Mouse (Mus musculus): ENCODE data around the gene Prim1. TPM values are rescaled to one million over a fixed set of nuclear protein-coding genes. Genes with fewer than 3 reads are reported as not detected.

The Prim1 gene
- polyA plus RNA-seq, 1 experiment from 2014 or later = 90.2 TPM

- H3K4me1 ChIP-seq = no peaks in the 10 kb centered on the region
- no peak for ATAC-seq (ENCODE audit: borderline replicate concordance, extremely low read depth, low FRiP score, low TSS enrichment)
- no peak overlapping the region for H3K9ac ChIP-seq
- no peaks in the 10 kb centered on the region for H3K36me3 ChIP-seq
- no peaks in the 10 kb centered on the region for H3K27me3 ChIP-seq
- no peak overlapping the region for H3K27ac ChIP-seq
- H3K4me3 ChIP-seq = no peak overlapping the region
- no peak overlapping the region for H3K4me2 ChIP-seq
- 54% methylated on average over 10 of the region's 10 CpGs for WGBS
- H3K9me3 ChIP-seq = no peaks in the 10 kb centered on the region
These were observed 10.1 kb upstream of the Prim1 start for GRCm38 (mm10) chr10:128004918-128005317.

GRCm38 (mm10) chr10:128005479-128005878, 9.5 kb upstream of the Prim1 start:
- no peak overlapping the region for H3K9ac ChIP-seq
- 69% methylated on average over 8 of the region's 8 CpGs for WGBS
- H3K4me1 ChIP-seq = no peaks in the 10 kb centered on the region
- no peak overlapping the region for H3K4me2 ChIP-seq
- no peaks in the 10 kb centered on the region for H3K36me3 ChIP-seq
- H3K27me3 ChIP-seq = no peaks in the 10 kb centered on the region
- no peaks in the 10 kb centered on the region for H3K9me3 ChIP-seq
- no peak overlapping the region for H3K27ac ChIP-seq
- H3K4me3 ChIP-seq = no peak overlapping the region
- no peak for ATAC-seq (ENCODE audit: borderline replicate concordance, extremely low read depth, low FRiP score, low TSS enrichment)

DNA sequence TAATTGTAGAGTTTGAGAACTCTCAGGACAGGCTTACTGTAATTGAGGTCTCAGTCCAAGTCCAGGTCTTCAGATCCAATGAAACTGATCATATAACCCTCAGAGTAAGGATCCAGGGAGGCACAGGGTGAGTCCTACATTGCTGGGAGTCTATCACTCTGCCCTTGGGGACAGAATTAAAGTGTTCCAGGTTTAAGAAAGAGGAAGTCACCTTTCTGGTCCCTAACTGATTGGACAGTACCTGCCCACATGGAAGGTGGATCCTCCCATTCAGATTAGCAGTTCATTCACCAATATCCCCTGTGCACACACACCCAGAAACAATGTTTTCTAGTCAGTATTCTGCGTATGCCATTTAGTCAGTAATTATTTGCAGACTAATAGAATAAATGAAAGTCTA, 7.5 kb upstream of the Prim1 start, which contains the start of gene Hsd17b6:
Gene Hsd17b6, minus strand, starts transcription at position 166 of the 400 bp plus-strand sequence.
- Histone ChIP-seq H3K4me3 (no peak within 1 kb of the TSS), H3K27ac (no peak within 1 kb of the TSS), H3K27me3 (no peaks in the 10 kb centered on the region), H3K4me2 (no peak within 1 kb of the TSS), H3K4me1 (no peaks in the 10 kb centered on the region), H3K9me3 (no peaks in the 10 kb centered on the region), H3K36me3 (no peaks in the 10 kb centered on the region), H3K9ac (no peak within 1 kb of the TSS)
- no peak for ATAC-seq (ENCODE audit: borderline replicate concordance, extremely low read depth, low FRiP score, low TSS enrichment)
- 92% methylated on average over 1 of the region's 1 CpGs for WGBS

DNA sequence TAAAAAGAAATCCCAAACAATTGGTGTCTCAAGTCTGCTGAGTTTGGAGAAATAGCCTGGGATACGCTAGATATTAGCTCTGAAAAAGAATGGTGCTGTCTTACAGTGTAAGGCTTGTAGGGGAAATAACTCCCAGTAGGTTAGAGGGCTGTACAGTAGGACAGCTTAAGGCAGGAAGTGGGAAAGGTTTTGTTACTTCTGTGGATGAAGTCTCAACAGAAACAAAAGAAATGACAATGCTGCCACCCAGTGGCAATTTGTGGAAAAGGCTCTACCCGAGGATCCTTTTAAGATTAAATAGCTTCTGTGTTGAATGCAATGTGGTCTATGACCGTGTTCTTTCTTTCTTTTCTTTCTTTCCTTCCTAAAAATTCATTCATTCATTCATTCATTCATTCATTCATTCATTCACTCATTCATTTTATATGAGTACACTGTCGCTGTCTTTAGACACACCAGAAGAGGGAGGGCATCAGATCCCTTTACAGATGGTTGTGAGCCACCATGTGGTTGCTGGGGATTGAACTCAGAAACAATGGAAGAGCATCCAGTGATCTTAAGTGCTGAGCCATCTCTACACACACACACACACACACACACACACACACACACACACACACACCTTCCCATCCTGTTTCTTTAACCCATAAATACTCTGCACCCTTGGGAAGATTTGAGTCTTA, 6.6 kb upstream of the Prim1 start:
- ATAC-seq (ENCODE audit: borderline replicate concordance, extremely low read depth, low FRiP score, low TSS enrichment) = peak; percentile 69; the same call in 1 of the 2 replicates
- Histone ChIP-seq H3K4me3 (no peak overlapping the region), H3K9me3 (no peaks in the 10 kb centered on the region), H3K9ac (no peak overlapping the region), H3K36me3 (no peaks in the 10 kb centered on the region), H3K4me2 (no peak overlapping the region), H3K4me1 (no peaks in the 10 kb centered on the region), H3K27ac (no peak overlapping the region), H3K27me3 (no peaks in the 10 kb centered on the region)
- WGBS = 9% methylated on average over 4 of the region's 4 CpGs

GRCm38 (mm10) chr10:128009735-128010134, 5.2 kb upstream of the Prim1 start:
- H3K27me3 ChIP-seq = no peaks in the 10 kb centered on the region
- H3K9me3 ChIP-seq = no peaks in the 10 kb centered on the region
- H3K4me3 ChIP-seq = no peak overlapping the region
- H3K4me1 ChIP-seq = no peaks in the 10 kb centered on the region
- H3K36me3 ChIP-seq = no peaks in the 10 kb centered on the region
- 73% methylated on average over 5 of the region's 5 CpGs for WGBS
- no peak overlapping the region for H3K9ac ChIP-seq
- H3K27ac ChIP-seq = no peak overlapping the region
- H3K4me2 ChIP-seq = no peak overlapping the region
- no peak for ATAC-seq (ENCODE audit: borderline replicate concordance, extremely low read depth, low FRiP score, low TSS enrichment)

- no peak overlapping the region for H3K4me3 ChIP-seq
- no peak overlapping the region for H3K27ac ChIP-seq
- H3K9ac ChIP-seq = no peak overlapping the region
- 96% methylated on average over 5 of the region's 5 CpGs for WGBS
- H3K27me3 ChIP-seq = no peaks in the 10 kb centered on the region
- ATAC-seq (ENCODE audit: borderline replicate concordance, extremely low read depth, low FRiP score, low TSS enrichment) = no peak
- no peaks in the 10 kb centered on the region for H3K9me3 ChIP-seq
- H3K4me2 ChIP-seq = no peak overlapping the region
- no peaks in the 10 kb centered on the region for H3K4me1 ChIP-seq
- H3K36me3 ChIP-seq = peaks cover 70% of the 10 kb centered on the region
These were observed 7.2 kb downstream of the Prim1 start for GRCm38 (mm10) chr10:128022196-128022595.

- Histone ChIP-seq H3K9me3 (no peaks in the 10 kb centered on the region), H3K4me1 (no peaks in the 10 kb centered on the region), H3K4me3 (no peak overlapping the region), H3K27me3 (no peaks in the 10 kb centered on the region), H3K9ac (no peak overlapping the region), H3K27ac (no peak overlapping the region), H3K36me3 (peaks cover 69% of the 10 kb centered on the region), H3K4me2 (no peak overlapping the region)
- no peak for ATAC-seq (ENCODE audit: borderline replicate concordance, extremely low read depth, low FRiP score, low TSS enrichment)
- WGBS = 92% methylated on average over 10 of the region's 10 CpGs
These were observed 8.5 kb downstream of the Prim1 start for GRCm38 (mm10) chr10:128023496-128023895.

- Histone ChIP-seq H3K36me3 (peaks cover 46% of the 10 kb centered on the region), H3K4me3 (no peak overlapping the region), H3K9me3 (no peaks in the 10 kb centered on the region), H3K4me1 (peaks cover 4% of the 10 kb centered on the region), H3K9ac (no peak overlapping the region), H3K27ac (no peak overlapping the region), H3K27me3 (no peaks in the 10 kb centered on the region), H3K4me2 (no peak overlapping the region)
- WGBS = 88% methylated on average over 7 of the region's 7 CpGs
- ATAC-seq (ENCODE audit: borderline replicate concordance, extremely low read depth, low FRiP score, low TSS enrichment) = no peak
These were observed 15.0 kb downstream of the Prim1 start for GRCm38 (mm10) chr10:128029931-128030330.

- no peak overlapping the region for H3K9ac ChIP-seq
- H3K36me3 ChIP-seq = peaks cover 43% of the 10 kb centered on the region
- 53% methylated on average over 2 of the region's 2 CpGs for WGBS
These were observed 15.9 kb downstream of the Prim1 start for GRCm38 (mm10) chr10:128030860-128031259.

GRCm38 (mm10) chr10:128036746-128037425, 21.9 kb downstream of the Prim1 start:
- Histone ChIP-seq H3K4me1 (peaks cover 32% of the 10 kb centered on the region), H3K4me3 (peak overlapping the region; percentile 95), H3K4me2 (peak overlapping the region; percentile 63), H3K9me3 (no peaks in the 10 kb centered on the region), H3K9ac (peak overlapping the region; percentile 99), H3K36me3 (peaks cover 29% of the 10 kb centered on the region), H3K27me3 (no peaks in the 10 kb centered on the region), H3K27ac (peak overlapping the region; percentile 96; the same call in 1 of the 2 replicates)
- 2% methylated on average over 10 of the region's 10 CpGs for WGBS
- no peak for ATAC-seq (ENCODE audit: borderline replicate concordance, extremely low read depth, low FRiP score, low TSS enrichment)

More at GRCm38 (mm10) chr10:128030860-128031259, 15.9 kb downstream of the Prim1 start:
- ATAC-seq (ENCODE audit: borderline replicate concordance, extremely low read depth, low FRiP score, low TSS enrichment) = no peak
- Histone ChIP-seq H3K27ac (no peak overlapping the region), H3K4me3 (no peak overlapping the region), H3K9me3 (no peaks in the 10 kb centered on the region), H3K27me3 (no peaks in the 10 kb centered on the region), H3K4me1 (peaks cover 4% of the 10 kb centered on the region), H3K4me2 (no peak overlapping the region)

- Histone ChIP-seq H3K4me2 (peak overlapping the region; percentile 33; the same call in 1 of the 2 replicates), H3K27me3 (no peaks in the 10 kb centered on the region), H3K4me1 (peaks cover 32% of the 10 kb centered on the region), H3K27ac (no peak overlapping the region), H3K9me3 (no peaks in the 10 kb centered on the region), H3K4me3 (no peak overlapping the region), H3K36me3 (peaks cover 29% of the 10 kb centered on the region), H3K9ac (peak overlapping the region; percentile 4; the same call in 1 of the 2 replicates)
- WGBS = 65% methylated on average over 3 of the region's 3 CpGs
- no peak for ATAC-seq (ENCODE audit: borderline replicate concordance, extremely low read depth, low FRiP score, low TSS enrichment)
These were observed 23.0 kb downstream of the Prim1 start for GRCm38 (mm10) chr10:128037921-128038320.

DNA sequence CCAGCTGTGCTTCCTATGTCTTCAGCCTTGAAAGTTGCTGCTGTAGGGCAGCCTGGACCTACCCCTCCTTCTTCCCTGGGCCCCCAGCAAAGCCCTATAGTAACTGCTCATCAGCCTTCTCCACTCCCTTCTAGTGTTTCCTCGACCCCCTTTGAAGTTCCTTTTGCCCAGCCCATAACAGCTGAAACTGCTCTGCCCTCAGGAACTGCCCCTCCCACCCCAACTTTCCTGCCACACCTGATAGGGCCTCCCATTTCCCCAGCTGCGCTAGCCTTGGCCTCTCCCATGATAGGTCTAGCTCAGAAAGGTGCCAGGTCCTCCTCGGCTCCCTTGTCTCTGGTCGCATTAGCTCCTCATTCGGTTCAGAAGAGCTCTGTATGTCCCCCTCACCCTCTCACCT, 24.2 kb downstream of the Prim1 start:
- H3K27me3 ChIP-seq = no peaks in the 10 kb centered on the region
- ATAC-seq (ENCODE audit: borderline replicate concordance, extremely low read depth, low FRiP score, low TSS enrichment) = no peak
- H3K4me2 ChIP-seq = no peak overlapping the region; the same call in 1 of the 2 replicates
- 0 out of 2 replicates have a peak overlapping the region, but pooled peaks have one; percentile 4 for H3K9ac ChIP-seq
- no peak overlapping the region for H3K27ac ChIP-seq
- peaks cover 32% of the 10 kb centered on the region for H3K4me1 ChIP-seq
- peaks cover 39% of the 10 kb centered on the region for H3K36me3 ChIP-seq
- no peak overlapping the region for H3K4me3 ChIP-seq
- WGBS = 38% methylated on average over 5 of the region's 5 CpGs
- no peaks in the 10 kb centered on the region for H3K9me3 ChIP-seq
